Mouse (Mus musculus) cortical plate, adult 2 months (tissue): ENCODE measurements at regions not wholly inside any gene's neighbourhood (a gene's known extent, or its start where the extent isn't known, plus 50 kb on each side); places are given as distances from the start of the nearest gene placed in this dataset.

Source experiments
- CTCF ChIP-seq: fragments of 200-500 bp; IDR thresholded peaks from 2 replicates; pipeline ENCODE4 v1.5.1; 2011; ENCODE audit warnings: mild to moderate bottlenecking, control low read depth, low read length; ENCODE audit not compliant: insufficient read depth; ENCODE audit errors: extremely low read depth
- POLR2A ChIP-seq: fragments of 200-500 bp; IDR thresholded peaks from 2 replicates; pipeline ENCODE4 v1.6.1; 2011; ENCODE audit warnings: mild to moderate bottlenecking, low read length, control low read depth; ENCODE audit not compliant: insufficient read depth; ENCODE audit errors: extremely low read depth

DNA sequence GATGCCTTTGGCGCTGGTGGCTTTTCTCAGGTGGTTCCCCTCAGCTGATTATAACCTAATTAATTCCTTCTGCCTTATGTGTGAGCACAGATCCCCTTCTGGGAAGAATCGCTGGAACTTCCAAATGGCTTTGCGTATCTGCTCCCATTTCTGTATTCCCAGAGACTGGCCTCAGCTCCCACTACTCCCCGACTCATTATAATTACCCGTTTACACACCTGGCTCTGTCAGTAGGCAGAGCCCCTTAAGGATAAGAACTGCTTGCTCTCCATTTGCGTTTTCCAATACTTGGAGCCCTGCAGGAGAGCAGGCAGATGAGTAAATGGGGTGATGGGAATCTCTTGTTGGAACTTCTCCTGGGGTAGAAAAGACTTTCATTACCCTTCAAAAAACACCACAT, 108.1 kb upstream of the Arg1 start:
- TF ChIP-seq POLR2A, result no peak
- TF ChIP-seq CTCF, result no peak
